ENCODE assay signal across 8 mouse cellular contexts in genomic region chr3:51224363-51225225, GRCm38 (mm10). TPM values are rescaled to one million over a fixed set of nuclear protein-coding genes. Genes with fewer than 3 reads are reported as not detected.
DNase-seq lines count a peak whose midpoint lies in the region; ATAC-seq and TF ChIP-seq lines count a peak whose summit lies in the region.

Noct (plus strand) TSS chr3:51224447.

- peak; percentile 93 for ATAC-seq in kidney, embryonic 15.5 days (replicated peaks; ENCODE audit: low FRiP score)
- peak; percentile 85 for ATAC-seq in monocyte, adult 5-6 weeks (replicated peaks; ENCODE audit: insufficient number of reproducible peaks, low FRiP score, low TSS enrichment, poor library complexity, severe bottlenecking)

- H3K4me1 ChIP-seq in bone marrow macrophage, adult 2 months (ENCODE audit: control insufficient read depth, insufficient read depth, low read length) = peaks cover 22% of the 10 kb centered on the region
- peaks cover 10% of the 10 kb centered on the region for H3K4me1 ChIP-seq in embryonic fibroblast, embryonic 13.5 days (ENCODE audit: control insufficient read depth, insufficient read depth, low read length)
- H3K4me1 ChIP-seq in heart, embryonic 10.5 days = peaks cover 66% of the 10 kb centered on the region
- peaks cover 40% of the 10 kb centered on the region for H3K4me1 ChIP-seq in kidney, embryonic 15.5 days

- TF ChIP-seq CTCF in bone marrow macrophage, adult 2 months (IDR thresholded peaks at IDR 0.05; ENCODE audit: low read depth, low read length) = no peak
- TF ChIP-seq CTCF in embryonic fibroblast, embryonic 13.5 days (IDR thresholded peaks at IDR 0.05; ENCODE audit: borderline replicate concordance, insufficient read depth, low read length) = no peak

- no peaks in the 10 kb centered on the region for H3K36me3 ChIP-seq in heart, embryonic 10.5 days
- H3K36me3 ChIP-seq in kidney, embryonic 15.5 days = no peaks in the 10 kb centered on the region

- H3K9ac ChIP-seq in kidney, embryonic 15.5 days = peak within 1 kb of the TSS; percentile 84

- H3K27ac ChIP-seq in bone marrow macrophage, adult 2 months (ENCODE audit: insufficient read depth, low read depth, low read length) = peak within 1 kb of the TSS; percentile 88
- H3K27ac ChIP-seq in embryonic fibroblast, embryonic 13.5 days (ENCODE audit: insufficient read depth, low read length) = peak within 1 kb of the TSS; percentile 96
- peak within 1 kb of the TSS; percentile 99 for H3K27ac ChIP-seq in heart, embryonic 10.5 days
- H3K27ac ChIP-seq in kidney, embryonic 15.5 days = peak within 1 kb of the TSS; percentile 99

- peak within 1 kb of the TSS; percentile 81 for H3K4me2 ChIP-seq in kidney, embryonic 15.5 days

- no peaks in the 10 kb centered on the region for H3K9me3 ChIP-seq in heart, embryonic 10.5 days
- no peaks in the 10 kb centered on the region for H3K9me3 ChIP-seq in kidney, embryonic 15.5 days (replicated peaks)

- under 1% methylated on average over 98 of the region's 100 CpGs for WGBS in heart, embryonic 10.5 days
- WGBS in kidney, embryonic 15.5 days = under 1% methylated on average over 83 of the region's 100 CpGs

- no peak for TF ChIP-seq POLR2A in bone marrow macrophage, adult 2 months (IDR thresholded peaks at IDR 0.05; ENCODE audit: borderline replicate concordance, low read depth, low read length)
- TF ChIP-seq POLR2A in embryonic fibroblast, embryonic 13.5 days (IDR thresholded peaks at IDR 0.05; ENCODE audit: low read depth, low read length) = peak; percentile 92

- peak; percentile 95 for DNase-seq in A20 (ENCODE audit: low read depth, low spot score)
- DNase-seq in heart, embryonic 10.5 days (ENCODE audit: low spot score) = peak; percentile 96
- DNase-seq in liver = peak; percentile 95
- DNase-seq in spleen, postnatal 4 days (ENCODE audit: low spot score in 2 of 2) = peak; percentile 89 to 95

- H3K4me3 ChIP-seq in bone marrow macrophage, adult 2 months (ENCODE audit: insufficient read depth, low read length) = peak within 1 kb of the TSS; percentile 78
- H3K4me3 ChIP-seq in embryonic fibroblast, embryonic 13.5 days (ENCODE audit: insufficient read depth, low read length) = peak within 1 kb of the TSS; percentile 87
- H3K4me3 ChIP-seq in heart, embryonic 10.5 days = peak within 1 kb of the TSS; percentile 98
- peak within 1 kb of the TSS; percentile 92 for H3K4me3 ChIP-seq in kidney, embryonic 15.5 days (replicated peaks)

- no peaks in the 10 kb centered on the region for H3K27me3 ChIP-seq in heart, embryonic 10.5 days (ENCODE audit: insufficient read depth, poor library complexity, severe bottlenecking)
- 0 out of 2 replicates have a peak, but pooled peaks cover 4% of the 10 kb centered on the region for H3K27me3 ChIP-seq in kidney, embryonic 15.5 days

RNA-seq across cellular contexts. Expression of gene Noct, which starts in this region (rescaled TPM):
- polyA plus RNA-seq in bone marrow macrophage, adult 2 months (2012; ENCODE audit: insufficient read depth, insufficient read length, missing spikeins) = 8.3 and 9.2 TPM in 2 replicates
- polyA plus RNA-seq in embryonic fibroblast, embryonic 13.5 days (2011; ENCODE audit: insufficient read length, low read depth, missing spikeins) = 17.3 and 25.5 TPM in 2 replicates
- polyA plus RNA-seq in heart, embryonic 10.5 days (2016; fragmentation: Nextera tagmentation; extraction: Ambion mirVana) = 10.7 and 13.7 TPM in 2 replicates
- polyA plus RNA-seq in kidney, embryonic 15.5 days (2015; fragmentation: Nextera tagmentation; extraction: Ambion mirVana) = 8.5 and 8.8 TPM in 2 replicates
- 13.9 to 18.6 TPM (median 17.2 TPM) in 3 replicates for total RNA-seq in monocyte, adult 5-6 weeks (2017)

Comparison
In these comparisons a context has a peak if more than half of its experiments do, and no peak if none do; other contexts are left out.
1. Peak in every context shown above with its lines: DNase-seq, ATAC-seq, H3K4me3 ChIP-seq and H3K27ac ChIP-seq.